Mouse (Mus musculus) CH12.LX (cell line): ENCODE data around the gene Sh3bgrl2.
A peak's percentile ranks its signal among the peaks of the same experiment; 100 is the strongest.

Experiments used
- CHD2 ChIP-seq: IDR thresholded peaks from 2 replicates; pipeline ENCODE4 v1.6.1; 2011; ENCODE audit warnings: low read length, improper control_type of control experiment
- CTCF ChIP-seq, 2 experiments: IDR thresholded peaks in 1 of 2; conservative IDR thresholded peaks in 1 of 2; 2 replicates each; pipeline ENCODE4 v1.5.1; 2011 to 2012; ENCODE audit warnings: low read depth in 2 of 2, low read length in 2 of 2, improper control_type of control experiment in 1 of 2, inconsistent platforms in 1 of 2, mild to moderate bottlenecking in 1 of 2, moderate library complexity in 1 of 2
- GABPA ChIP-seq: IDR thresholded peaks from 2 replicates; pipeline ENCODE4 v1.6.1; 2012; ENCODE audit warnings: low read depth, low read length, improper control_type of control experiment, inconsistent platforms; ENCODE audit not compliant: insufficient replicate concordance
- HCFC1 ChIP-seq: IDR thresholded peaks from 2 replicates; pipeline ENCODE4 v1.6.1; 2012; ENCODE audit warnings: low read depth, mild to moderate bottlenecking, inconsistent platforms, low read length, improper control_type of control experiment
- MYC ChIP-seq: IDR thresholded peaks from 2 replicates; pipeline ENCODE4 v1.6.1; 2011; ENCODE audit warnings: low read depth, mild to moderate bottlenecking, improper control_type of control experiment, low read length
- POLR2A ChIP-seq: IDR thresholded peaks from 2 replicates; pipeline ENCODE4 v1.6.1; 2011; ENCODE audit warnings: low read depth, mild to moderate bottlenecking, improper control_type of control experiment, low read length
- POLR2AphosphoS2 ChIP-seq: IDR thresholded peaks from 2 replicates; pipeline ENCODE4 v1.6.1; 2011; ENCODE audit warnings: low read depth, low read length, improper control_type of control experiment
- SMC3 ChIP-seq: IDR thresholded peaks from 2 replicates; pipeline ENCODE4 v1.6.1; 2011; ENCODE audit warnings: low read depth, low read length, improper control_type of control experiment
- TBP ChIP-seq: conservative IDR thresholded peaks from 2 replicates; pipeline ENCODE4 v1.6.1; 2011; ENCODE audit warnings: low read depth, low read length, improper control_type of control experiment

DNA sequence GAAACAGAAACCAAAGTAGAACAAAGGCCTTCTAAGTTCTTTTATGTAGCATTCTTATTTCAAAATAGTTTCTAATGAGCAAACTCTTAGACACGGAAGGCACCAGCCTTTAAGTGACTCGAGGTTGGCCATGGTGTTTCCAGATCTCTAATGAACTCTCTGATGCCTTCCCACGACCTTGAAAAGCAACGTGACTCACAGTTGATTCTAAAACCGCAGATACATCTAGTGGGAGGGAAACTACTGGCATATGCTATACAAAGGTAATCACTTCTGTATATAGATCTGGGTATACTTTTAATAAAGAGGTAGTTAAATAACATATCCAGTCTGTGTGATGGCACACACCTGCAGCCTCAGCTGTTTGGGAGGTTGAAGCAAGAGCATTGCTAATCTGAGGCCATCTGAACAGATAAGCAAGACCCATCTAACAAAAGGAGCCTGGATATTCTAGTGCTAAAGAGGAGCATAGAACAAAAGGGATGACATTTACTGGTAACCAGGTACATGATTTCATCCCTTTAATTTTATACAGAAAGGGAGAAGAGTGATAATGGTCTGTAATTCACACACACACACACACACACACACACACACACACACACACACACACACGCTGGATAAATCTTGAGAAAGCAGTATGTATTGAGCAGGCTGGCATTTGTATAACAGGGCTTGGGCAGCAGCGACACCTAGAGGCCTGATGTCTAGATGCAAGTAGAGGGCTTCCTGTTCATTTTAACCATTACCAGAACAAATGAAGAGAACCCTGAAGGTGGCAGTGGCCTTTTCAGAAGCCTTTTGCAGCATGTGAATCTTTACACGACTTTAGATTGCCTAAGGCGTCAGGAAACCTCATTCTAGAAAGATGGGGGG lies 61.5 kb downstream of the Sh3bgrl2 start:
- TF ChIP-seq POLR2A, result no peak
- no peak for TF ChIP-seq CHD2
- no peak for TF ChIP-seq MYC
- peak; percentile 70 to 92 for TF ChIP-seq CTCF (conservative IDR thresholded peaks at IDR 0.05 in 1 of 2, IDR thresholded peaks at IDR 0.05 in 1 of 2; ENCODE audit: low read depth in 2 of 2, low read length in 2 of 2)
- no peak for TF ChIP-seq TBP
- TF ChIP-seq HCFC1, result no peak
- TF ChIP-seq SMC3, result peak; percentile 80
- TF ChIP-seq POLR2AphosphoS2, result no peak
- no peak for TF ChIP-seq GABPA
